Mouse (Mus musculus) T-cell, adult 2 months (primary cell): ENCODE measurements around the gene C1qtnf5.

Experiments
- DNase-seq: peaks from one replicate; pipeline ENCODE4 v3.0.0; 2022; ENCODE audit warnings: low spot score

C1qtnf5 gene

GRCm38 (mm10) chr9:44079997-44080780 is 26.9 kb upstream of the C1qtnf5 start:
- DNase-seq: no peak

GRCm38 (mm10) chr9:44080953-44081352 is 26.1 kb upstream of the C1qtnf5 start:
- no peak for DNase-seq

GRCm38 (mm10) chr9:44081581-44081980 is 25.5 kb upstream of the C1qtnf5 start:
- DNase-seq: no peak

GRCm38 (mm10) chr9:44082266-44082665 is 24.8 kb upstream of the C1qtnf5 start:
- no peak for DNase-seq

GRCm38 (mm10) chr9:44083392-44084121 is 23.5 kb upstream of the C1qtnf5 start:
- DNase-seq: no peak

GRCm38 (mm10) chr9:44084236-44084635 is 22.8 kb upstream of the C1qtnf5 start:
- DNase-seq: peak; percentile 16

GRCm38 (mm10) chr9:44084659-44085229 is 22.3 kb upstream of the C1qtnf5 start:
- peak; percentile 32 for DNase-seq

- DNase-seq: no peak
These were observed 21.8 kb upstream of the C1qtnf5 start for GRCm38 (mm10) chr9:44085276-44085675.

GRCm38 (mm10) chr9:44085741-44086665 is 21.0 kb upstream of the C1qtnf5 start:
- no peak for DNase-seq

GRCm38 (mm10) chr9:44086960-44087359 is 20.1 kb upstream of the C1qtnf5 start:
- DNase-seq: no peak

- DNase-seq: no peak
These were observed 19.1 kb upstream of the C1qtnf5 start for GRCm38 (mm10) chr9:44087761-44088455.

- no peak for DNase-seq
These were observed 18.0 kb upstream of the C1qtnf5 start for GRCm38 (mm10) chr9:44088877-44089608.

GRCm38 (mm10) chr9:44093612-44094503 is 13.2 kb upstream of the C1qtnf5 start:
- peak; percentile 79 for DNase-seq

GRCm38 (mm10) chr9:44094737-44095136 is 12.3 kb upstream of the C1qtnf5 start:
- DNase-seq: no peak

- no peak for DNase-seq
These were observed 11.3 kb upstream of the C1qtnf5 start for GRCm38 (mm10) chr9:44095781-44096180.

- DNase-seq: no peak
These were observed 10.5 kb upstream of the C1qtnf5 start for GRCm38 (mm10) chr9:44096536-44096935.

GRCm38 (mm10) chr9:44101490-44101889 is 5.6 kb upstream of the C1qtnf5 start, which contains the start of gene Mfrp:
Mfrp (plus strand) TSS chr9:44101729.
- no peak for DNase-seq

- no peak for DNase-seq
These were observed 2.2 kb upstream of the C1qtnf5 start for GRCm38 (mm10) chr9:44104881-44105280.

GRCm38 (mm10) chr9:44105781-44106180 is 1.3 kb upstream of the C1qtnf5 start:
- no peak for DNase-seq
